Mouse (Mus musculus) liver, adult 2 months (tissue): ENCODE results near the gene Ubxn2a.

ENCODE experiments used
- CTCF ChIP-seq: fragments of 200-500 bp; IDR thresholded peaks from 2 replicates; pipeline ENCODE4 v1.5.1; 2011; ENCODE audit warnings: low read depth, low read length, control low read depth
- POLR2A ChIP-seq: fragments of 200-500 bp; IDR thresholded peaks from 2 replicates; pipeline ENCODE4 v1.6.1; 2011; ENCODE audit warnings: low read length, control low read depth; ENCODE audit not compliant: insufficient read depth; ENCODE audit errors: extremely low read depth

DNA sequence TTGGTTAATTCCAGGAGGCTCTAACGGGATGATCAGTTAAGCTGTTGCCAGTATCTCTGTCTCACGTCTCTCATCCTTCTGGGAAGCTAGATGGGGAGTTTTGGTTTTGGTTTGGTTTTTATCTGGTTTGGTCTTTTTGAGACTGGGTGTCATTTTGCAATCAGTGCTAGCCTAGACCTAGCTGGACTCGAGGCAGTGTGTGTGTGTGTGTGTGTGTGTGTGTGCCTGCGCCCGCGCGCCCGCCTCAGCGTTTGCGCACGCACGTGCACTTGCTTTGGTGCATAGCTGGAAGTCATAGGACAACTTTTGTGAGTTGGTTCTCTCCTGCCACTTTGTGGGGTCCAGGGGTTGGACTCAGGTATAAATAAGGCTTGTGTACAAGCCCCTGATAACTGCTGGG is 63.8 kb downstream of the Ubxn2a start:
- TF ChIP-seq CTCF (no peak), POLR2A (no peak)
